13 mouse cellular contexts compared by ENCODE assay signal in genomic region chr9:56217386-56217785, GRCm38 (mm10). TPM values are rescaled to one million over a fixed set of nuclear protein-coding genes. Genes with fewer than 3 reads are reported as not detected.
DNase-seq lines count a peak whose midpoint lies in the region; ATAC-seq and TF ChIP-seq lines count a peak whose summit lies in the region.
"Had no signal": no experiment of that assay in that cellular context is flagged by ENCODE, and none has a peak within 500 bp of the region (broad histone marks: within the 10 kb centered on the region; RNA-seq: fewer than 3 reads in every experiment).

No protein-coding gene starts in this region.

- no peak for TF ChIP-seq CTCF in lung, embryonic 14.5 days (IDR thresholded peaks at IDR 0.05; ENCODE audit: low read depth)

- ATAC-seq in heart, embryonic 15.5 days (replicated peaks; ENCODE audit: insufficient number of reproducible peaks, insufficient read depth, low FRiP score, low read depth) = no peak
- no peak for ATAC-seq in lung, embryonic 14.5 days (ENCODE audit: insufficient read depth)
- ATAC-seq: intestine, embryonic 16.5 days had no signal

- 59% methylated on average over 1 of the region's 1 CpGs for WGBS in heart, embryonic 15.5 days
- 50% methylated on average over 1 of the region's 1 CpGs for WGBS in lung, embryonic 14.5 days

- H3K4me2 ChIP-seq in heart, embryonic 15.5 days = no peak overlapping the region
- no peak overlapping the region for H3K4me2 ChIP-seq in lung, embryonic 14.5 days
- H3K4me2 ChIP-seq: liver, embryonic 15.5 days had no signal

- no peaks in the 10 kb centered on the region for H3K27me3 ChIP-seq in heart, embryonic 15.5 days
- H3K27me3 ChIP-seq in lung, embryonic 14.5 days (ENCODE audit: insufficient read depth, low read length) = no peaks in the 10 kb centered on the region
- H3K27me3 ChIP-seq: liver, embryonic 15.5 days had no signal

- H3K4me3 ChIP-seq in heart, embryonic 15.5 days = no peak overlapping the region
- no peak overlapping the region for H3K4me3 ChIP-seq in lung, embryonic 14.5 days (ENCODE audit: low read depth, low read length)
- H3K4me3 ChIP-seq: liver, embryonic 15.5 days; midbrain, embryonic 10.5 days had no signal

- DNase-seq in heart, adult 8-10 months (ENCODE audit: low spot score) = no peak
- peak; percentile 55 for DNase-seq in lung, embryonic 14.5 days
- DNase-seq in lung, postnatal 4 days = no peak
- DNase-seq in adipocyte (ENCODE audit: low spot score) = peak; percentile 37
- DNase-seq in cerebellum, postnatal 14 days = peak; percentile 64 to 73
- DNase-seq in yolk sac, embryonic 10.5 days (ENCODE audit: low spot score) = no peak
- DNase-seq in adrenal gland, postnatal 25 days = no peak
- DNase-seq: adrenal gland, adult 2 months; kidney, postnatal 25 days had no signal

- H3K27ac ChIP-seq in heart, embryonic 15.5 days = peak overlapping the region; percentile 57
- H3K27ac ChIP-seq in lung, embryonic 14.5 days (ENCODE audit: low read depth) = no peak overlapping the region
- H3K27ac ChIP-seq: liver, embryonic 15.5 days; midbrain, embryonic 10.5 days had no signal

- peaks cover 24% of the 10 kb centered on the region for H3K4me1 ChIP-seq in heart, embryonic 15.5 days (replicated peaks)
- no peaks in the 10 kb centered on the region for H3K4me1 ChIP-seq in lung, embryonic 14.5 days (ENCODE audit: insufficient read depth)
- H3K4me1 ChIP-seq: liver, embryonic 15.5 days had no signal

- no peaks in the 10 kb centered on the region for H3K36me3 ChIP-seq in heart, embryonic 15.5 days
- no peaks in the 10 kb centered on the region for H3K36me3 ChIP-seq in lung, embryonic 14.5 days (ENCODE audit: insufficient read depth)
- H3K36me3 ChIP-seq: liver, embryonic 15.5 days; midbrain, embryonic 10.5 days had no signal

- no peak overlapping the region for H3K9ac ChIP-seq in heart, embryonic 15.5 days
- no peak overlapping the region for H3K9ac ChIP-seq in lung, embryonic 14.5 days
- H3K9ac ChIP-seq: liver, embryonic 15.5 days had no signal

- H3K9me3 ChIP-seq in heart, embryonic 15.5 days (replicated peaks) = no peaks in the 10 kb centered on the region
- H3K9me3 ChIP-seq in lung, embryonic 14.5 days (ENCODE audit: low read depth, low read length) = no peaks in the 10 kb centered on the region
- H3K9me3 ChIP-seq: liver, embryonic 15.5 days; midbrain, embryonic 10.5 days had no signal

RNA-seq across cellular contexts. Expression of gene Tspan3, which starts 52.1 kb away (rescaled TPM):
- 378 and 426 TPM in 2 replicates for polyA plus RNA-seq in heart, embryonic 15.5 days (2015; fragmentation: Nextera tagmentation; extraction: Ambion mirVana)
- 100 to 1,000 TPM; 189 to 223 (median 201) TPM for total RNA-seq in heart, adult 8-10 months (2022)
- polyA plus RNA-seq in lung, embryonic 14.5 days (2014; fragmentation: Nextera tagmentation; extraction: Ambion mirVana) = 483 and 491 TPM in 2 replicates
- 83.2 and 102 TPM in 2 replicates for total RNA-seq in adrenal gland, postnatal 25 days (2021)

Comparison
In these comparisons a context has a peak if more than half of its experiments do, and no peak if none do; other contexts are left out.
1. DNase-seq: peak in lung, embryonic 14.5 days (single experiment), adipocyte (single experiment) and cerebellum, postnatal 14 days (2 of 2); none in heart, adult 8-10 months (single experiment), lung, postnatal 4 days (0 of 2), yolk sac, embryonic 10.5 days (single experiment) and adrenal gland, postnatal 25 days (single experiment).